Mouse (Mus musculus) liver, postnatal 0 days (tissue): ENCODE measurements around the gene Zfp768. TPM values are rescaled to one million over a fixed set of nuclear protein-coding genes. Genes with fewer than 3 reads are reported as not detected.

ENCODE experiments used
- ATAC-seq: fragments of 200-750 bp; cut with Nextera tagmentation; 2 replicates; pipeline ENCODE4 v1.8.0; 2017; ENCODE audit warnings: mild to moderate bottlenecking, moderate library complexity
- DNase-seq: peaks from one replicate; pipeline ENCODE4 v3.0.0-alpha.2; 2016
- H3K27ac ChIP-seq: fragments of 300-500 bp; sonication (generic); 2 replicates; pipeline ENCODE4 v1.5.1; 2014; ENCODE audit warnings: antibody characterized with exemption, moderate library complexity, mild to moderate bottlenecking, low read depth
- H3K27me3 ChIP-seq: fragments of 300-500 bp; sonication (generic); 2 replicates; pipeline ENCODE4 v1.6.1; 2014; ENCODE audit warnings: low read length, control low read depth, mixed read lengths; ENCODE audit not compliant: insufficient read depth
- H3K36me3 ChIP-seq: fragments of 300-500 bp; sonication (generic); replicated peaks from 2 replicates; pipeline ENCODE4 v1.6.1; 2014; ENCODE audit warnings: mild to moderate bottlenecking, control low read depth, low read length, moderate library complexity, mixed read lengths; ENCODE audit not compliant: insufficient read depth
- H3K4me1 ChIP-seq: fragments of 300-500 bp; sonication (generic); 2 replicates; pipeline ENCODE4 v1.6.1; 2014; ENCODE audit warnings: antibody characterized with exemption, mild to moderate bottlenecking, control low read depth; ENCODE audit not compliant: insufficient read depth
- H3K4me2 ChIP-seq: fragments of 300-500 bp; sonication (generic); 2 replicates; pipeline ENCODE4 v1.6.1; 2014; ENCODE audit warnings: low read depth, mild to moderate bottlenecking, low read length, moderate library complexity, mixed read lengths
- H3K4me3 ChIP-seq: fragments of 300-500 bp; sonication (generic); 2 replicates; pipeline ENCODE4 v1.5.1; 2014; ENCODE audit warnings: low read depth, low read length
- H3K9ac ChIP-seq: fragments of 300-500 bp; sonication (generic); replicated peaks from 2 replicates; pipeline ENCODE4 v1.6.1; 2014; ENCODE audit warnings: mild to moderate bottlenecking, moderate library complexity
- H3K9me3 ChIP-seq: fragments of 300-500 bp; sonication (generic); 2 replicates; pipeline ENCODE4 v1.6.1; 2016; ENCODE audit warnings: mild to moderate bottlenecking, control low read depth, low read length, mixed read lengths
- CTCF ChIP-seq: sonication (generic); IDR thresholded peaks from 2 replicates; pipeline ENCODE4 v1.5.1; 2016; ENCODE audit warnings: antibody characterized with exemption, low read depth
- EP300 ChIP-seq: IDR thresholded peaks from 2 replicates; pipeline ENCODE4 v1.6.1; 2016; ENCODE audit warnings: antibody characterized with exemption, low read depth, mild to moderate bottlenecking
- WGBS: fragments of 180-500 bp; shearing (Covaris S2); extraction: QIAGEN DNeasy Blood & Tissue Kit; methylation state at CpG from one replicate; pipeline ENCODE4 v1.1.7; 2014; ENCODE audit not compliant: insufficient replicate concordance; 5-methylcytosine and 5-hydroxymethylcytosine counted together
- polyA plus RNA-seq: library from polyadenylated mRNA; unstranded; fragments of >200 nt; fragmentation: Nextera tagmentation; extraction: Ambion mirVana; gene quantifications from 2 replicates; pipeline ENCODE4 v1.2.1, GENCODE M21; 2015

Zfp768 gene
- polyA plus RNA-seq, 1 experiment from 2014 or later = 4.8 TPM

DNA sequence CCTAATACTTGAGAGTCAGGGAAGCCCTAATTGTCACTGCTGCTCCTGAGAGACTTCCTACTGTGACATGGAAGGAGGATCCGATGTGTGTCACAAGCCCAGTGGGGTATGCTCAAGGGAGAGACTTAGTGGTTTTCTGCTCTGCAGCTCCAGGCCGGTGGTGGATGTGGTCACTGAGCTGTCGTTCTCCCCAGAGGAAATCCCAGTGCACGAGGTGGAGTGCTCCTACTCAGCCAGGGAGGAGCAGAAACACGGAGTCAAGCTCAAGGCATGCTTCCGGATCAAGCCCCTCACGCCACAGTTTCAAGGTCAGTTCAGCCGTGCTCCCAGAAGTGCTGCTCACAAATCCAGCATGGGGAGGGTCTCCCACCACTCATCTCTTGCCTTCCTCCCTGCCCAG is 31.5 kb downstream of the Zfp768 start:
- Histone ChIP-seq H3K36me3 (0 out of 2 replicates have a peak, but pooled peaks cover 5% of the 10 kb centered on the region), H3K27ac (no peak overlapping the region), H3K27me3 (no peaks in the 10 kb centered on the region), H3K4me2 (no peak overlapping the region), H3K4me1 (no peaks in the 10 kb centered on the region), H3K9me3 (no peaks in the 10 kb centered on the region), H3K9ac (no peak overlapping the region), H3K4me3 (no peak overlapping the region)
- ATAC-seq (no peak), DNase-seq (no peak)
- whole genome bisulfite sequencing = 38% methylated on average over 8 of the region's 8 CpGs
- no peak for TF ChIP-seq EP300
- TF ChIP-seq CTCF = no peak

DNA sequence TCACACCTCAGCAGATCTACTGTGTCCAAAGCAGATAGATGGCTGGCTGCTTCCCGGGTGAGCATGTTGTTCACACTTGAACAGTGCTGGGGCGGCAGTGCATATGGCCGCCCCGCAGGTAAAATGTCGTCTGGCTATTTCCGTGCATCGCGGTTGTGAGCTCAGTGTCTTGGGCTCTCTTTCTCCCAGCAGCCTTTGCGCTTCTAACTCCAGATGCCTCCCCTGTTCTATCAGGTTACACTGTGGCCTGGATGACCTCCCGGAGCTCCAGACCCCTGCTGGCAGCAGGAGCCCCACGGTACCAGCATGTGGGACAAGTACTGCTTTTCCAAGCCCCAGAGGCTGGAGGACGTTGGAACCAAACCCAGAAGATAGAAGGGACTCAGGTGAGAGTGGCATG is 35.4 kb downstream of the Zfp768 start:
- H3K27me3 ChIP-seq = no peaks in the 10 kb centered on the region
- no peak overlapping the region for H3K9ac ChIP-seq
- H3K9me3 ChIP-seq = no peaks in the 10 kb centered on the region
- H3K4me2 ChIP-seq = no peak overlapping the region
- no peak for DNase-seq
- H3K27ac ChIP-seq = no peak overlapping the region
- no peak for TF ChIP-seq CTCF
- TF ChIP-seq EP300 = no peak
- no peak for ATAC-seq
- H3K36me3 ChIP-seq = no peaks in the 10 kb centered on the region
- H3K4me1 ChIP-seq = no peaks in the 10 kb centered on the region
- H3K4me3 ChIP-seq = no peak overlapping the region
- 79% methylated on average over 12 of the region's 12 CpGs for WGBS

DNA sequence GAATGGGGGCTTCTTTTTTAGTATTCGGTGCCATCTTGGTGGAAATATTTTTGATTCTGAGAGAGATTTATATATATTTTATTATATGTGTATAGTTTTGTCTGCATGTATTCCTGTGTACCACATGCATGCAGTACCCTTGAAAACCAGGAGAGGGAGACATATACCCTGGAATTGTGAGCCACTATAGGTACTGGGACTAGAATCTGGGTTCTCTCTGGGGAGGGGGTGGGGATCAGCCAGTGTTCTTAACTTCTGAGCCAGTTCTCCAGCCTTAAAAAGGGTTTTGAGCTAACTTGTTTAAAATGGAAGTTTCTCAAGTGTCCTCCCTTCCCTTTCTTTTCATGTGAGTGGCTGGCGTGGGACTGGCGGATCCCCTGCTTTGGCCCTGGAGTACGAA is 36.5 kb downstream of the Zfp768 start:
- Histone ChIP-seq H3K4me2 (no peak overlapping the region), H3K4me3 (no peak overlapping the region), H3K27ac (no peak overlapping the region), H3K9me3 (no peaks in the 10 kb centered on the region), H3K4me1 (no peaks in the 10 kb centered on the region), H3K36me3 (no peaks in the 10 kb centered on the region), H3K27me3 (no peaks in the 10 kb centered on the region), H3K9ac (no peak overlapping the region)
- 75% methylated on average over 4 of the region's 4 CpGs for WGBS
- ATAC-seq = peak; percentile 77
- TF ChIP-seq EP300 (no peak), CTCF (peak; percentile 89)
- peak; percentile 59 for DNase-seq

DNA sequence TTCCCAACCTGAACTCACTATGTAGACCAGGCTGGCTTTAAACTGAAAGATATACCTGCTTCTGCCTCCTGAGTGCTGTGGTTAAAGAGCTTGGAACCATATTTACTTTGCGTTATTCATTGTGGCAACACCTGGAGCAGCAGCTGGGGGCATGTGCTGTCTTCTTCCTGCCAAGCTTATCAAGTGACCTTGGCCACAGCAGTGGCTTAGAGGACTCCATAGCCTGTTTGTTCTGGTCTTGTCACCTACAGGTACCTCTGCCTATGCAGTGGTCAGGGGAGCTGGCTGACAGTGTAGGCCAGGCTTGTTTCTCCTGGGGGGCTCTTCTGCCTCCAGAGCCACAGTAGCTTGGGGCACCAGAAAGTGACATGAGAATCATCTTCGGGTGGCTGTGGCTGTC is 37.0 kb downstream of the Zfp768 start:
- H3K4me1 ChIP-seq = no peaks in the 10 kb centered on the region
- DNase-seq (no peak), ATAC-seq (peak; percentile 84)
- no peak overlapping the region for H3K4me3 ChIP-seq
- TF ChIP-seq EP300 (no peak), CTCF (no peak)
- no peak overlapping the region for H3K4me2 ChIP-seq
- no peak overlapping the region for H3K9ac ChIP-seq
- H3K27ac ChIP-seq = peak overlapping the region; percentile 44; the same call in 1 of the 2 replicates
- WGBS = 62% methylated on average over 2 of the region's 2 CpGs
- no peaks in the 10 kb centered on the region for H3K27me3 ChIP-seq
- H3K9me3 ChIP-seq = no peaks in the 10 kb centered on the region
- H3K36me3 ChIP-seq = no peaks in the 10 kb centered on the region

DNA sequence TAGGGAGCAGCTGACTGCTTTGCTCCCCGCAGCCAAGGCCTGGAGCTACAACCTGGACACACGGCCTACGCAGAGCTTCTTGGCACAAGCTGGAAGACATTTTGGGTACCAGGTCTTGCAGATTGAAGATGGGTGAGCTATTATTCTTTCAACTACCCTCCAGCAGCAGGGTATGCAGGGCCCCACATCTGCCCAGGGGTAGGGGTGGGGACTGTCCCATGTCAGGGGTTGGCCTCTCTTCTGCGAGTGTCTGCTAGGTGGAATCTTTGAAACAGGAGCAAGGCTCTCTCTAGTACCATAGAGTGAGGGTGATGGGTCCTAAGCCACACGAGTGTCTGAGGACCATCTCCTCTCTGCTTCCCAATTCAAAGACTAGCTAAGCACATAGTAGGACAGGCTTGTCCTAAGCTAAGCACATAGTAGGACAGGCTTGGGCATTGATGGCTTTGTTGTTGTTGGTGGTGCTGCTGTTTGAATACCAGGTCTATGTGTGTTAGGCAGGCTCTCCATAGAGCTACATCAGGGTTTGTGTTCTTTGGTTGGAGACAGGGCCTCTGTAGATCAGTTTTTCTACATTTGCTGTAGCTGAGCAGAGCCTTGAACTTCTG is 47.7 kb downstream of the Zfp768 start:
- no peaks in the 10 kb centered on the region for H3K9me3 ChIP-seq
- ATAC-seq = no peak
- H3K36me3 ChIP-seq = no peaks in the 10 kb centered on the region
- no peaks in the 10 kb centered on the region for H3K27me3 ChIP-seq
- peak overlapping the region; percentile 44 for H3K4me2 ChIP-seq
- DNase-seq = no peak
- 68% methylated on average over 5 of the region's 5 CpGs for WGBS
- no peak overlapping the region for H3K27ac ChIP-seq
- no peak overlapping the region for H3K9ac ChIP-seq
- H3K4me1 ChIP-seq = no peaks in the 10 kb centered on the region
- no peak for TF ChIP-seq EP300
- no peak for TF ChIP-seq CTCF
- peak overlapping the region; percentile 16; the same call in 1 of the 2 replicates for H3K4me3 ChIP-seq

DNA sequence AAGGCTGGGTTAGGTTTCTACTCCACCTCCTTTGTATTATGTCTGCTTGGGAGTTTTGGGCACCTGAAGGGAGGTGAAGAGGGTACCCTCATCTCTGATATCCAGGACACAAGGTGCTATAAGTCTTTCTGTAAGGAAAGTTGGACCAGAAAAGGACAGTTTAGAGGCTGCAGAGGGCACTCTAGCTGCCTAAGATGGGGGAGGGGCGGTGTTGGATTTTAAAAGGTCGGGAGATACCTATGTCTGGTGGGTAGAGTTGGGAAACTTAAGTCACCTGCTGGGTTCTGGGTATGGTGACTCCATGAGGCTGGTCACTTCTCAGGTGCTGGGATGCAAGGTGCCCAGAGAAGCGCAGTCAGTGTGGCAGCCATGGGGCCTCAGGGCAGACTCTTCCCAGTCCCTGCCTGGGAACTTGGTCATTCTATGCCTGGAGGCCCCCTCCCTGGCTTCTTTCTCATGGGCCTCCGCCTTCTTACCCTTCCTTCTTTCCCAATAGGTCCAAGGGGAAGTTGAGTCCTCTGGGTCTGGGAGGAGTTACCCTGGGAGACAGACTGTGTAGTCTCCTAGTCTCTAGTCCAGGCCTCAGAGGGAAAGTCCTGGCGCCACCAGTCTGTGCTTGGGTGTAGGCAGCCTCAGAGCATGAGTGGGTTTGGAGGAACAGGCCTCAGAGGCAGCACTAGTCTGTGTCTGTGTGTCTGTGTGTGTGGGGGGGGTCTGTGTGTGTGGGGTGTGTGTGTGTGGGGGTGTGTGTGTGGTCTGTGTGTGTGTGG is 48.4 kb downstream of the Zfp768 start:
- ATAC-seq = peak; percentile 36; the same call in 1 of the 2 replicates
- Histone ChIP-seq H3K27ac (peak overlapping the region; percentile 61; the same call in 1 of the 2 replicates), H3K4me3 (peak overlapping the region; percentile 16), H3K4me1 (no peaks in the 10 kb centered on the region), H3K9me3 (no peaks in the 10 kb centered on the region), H3K27me3 (no peaks in the 10 kb centered on the region), H3K36me3 (no peaks in the 10 kb centered on the region), H3K9ac (no peak overlapping the region), H3K4me2 (peak overlapping the region; percentile 44)
- TF ChIP-seq CTCF (no peak), EP300 (no peak)
- WGBS = 63% methylated on average over 5 of the region's 5 CpGs
- no peak for DNase-seq
